Mouse (Mus musculus): ENCODE measurements at regions not wholly inside any gene's neighbourhood (a gene's known extent, or its start where the extent isn't known, plus 50 kb on each side); places are given as distances from the start of the nearest gene placed in this dataset.

- TF ChIP-seq CTCF (conservative IDR thresholded peaks at IDR 0.05; ENCODE audit: insufficient read depth, insufficient read length, low read depth, low read length) (no peak), POLR2A (IDR thresholded peaks at IDR 0.05; ENCODE audit: low read depth, low read length) (no peak)
These were observed 2112.9 kb downstream of the 4930444P10Rik start for GRCm38 (mm10) chr1:13980273-13980672.

All from kidney, adult 2 months (tissue).